Comparison of ENCODE assay signal across 18 mouse cellular contexts in the genomic region with DNA sequence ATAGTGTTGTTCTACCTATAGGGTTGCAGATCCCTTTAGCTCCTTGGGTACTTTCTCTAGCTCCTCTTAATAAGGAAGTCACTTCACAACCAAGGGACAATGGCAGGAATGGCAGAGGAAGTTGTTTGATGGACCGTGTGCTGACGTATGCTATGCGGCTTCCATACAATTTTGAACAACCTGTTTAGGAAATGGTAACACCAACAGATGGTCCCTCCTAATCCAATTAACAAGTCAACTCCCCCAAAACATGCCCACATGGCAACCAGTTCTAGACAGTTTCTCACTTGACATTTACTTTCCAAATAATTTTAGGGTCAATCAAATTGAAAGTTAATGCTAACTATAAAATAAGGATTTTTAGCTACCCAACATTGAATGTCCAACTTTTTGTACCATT.
"Had no signal": no experiment of that assay in that cellular context is flagged by ENCODE, and none has a peak within 500 bp of the region (broad histone marks: within the 10 kb centered on the region; RNA-seq: fewer than 3 reads in every experiment).

No protein-coding gene starts in this region.

- DNase-seq: lung, adult 18-20 months; lung, embryonic 14.5 days; lung, postnatal 10 days; lung, postnatal 4 days; midbrain, embryonic 14.5 days; retina, postnatal 1 day; right cerebral cortex, adult 18-20 months; right cerebral cortex, postnatal 25 days; right cerebral cortex, postnatal 4 days; spleen, adult 18-20 months; thymus, adult 18-20 months; thymus, postnatal 14 days; thymus, postnatal 36 days had no signal

- H3K4me3 ChIP-seq: midbrain, embryonic 10.5 days; myocyte; neural tube, embryonic 13.5 days; neural tube, embryonic 15.5 days had no signal

- H3K9ac ChIP-seq: lung, embryonic 14.5 days; neural tube, embryonic 13.5 days; neural tube, embryonic 15.5 days had no signal

- H3K4me2 ChIP-seq: lung, embryonic 14.5 days; neural tube, embryonic 13.5 days; neural tube, embryonic 15.5 days had no signal

- H3K9me3 ChIP-seq: midbrain, embryonic 10.5 days; neural tube, embryonic 13.5 days; neural tube, embryonic 15.5 days had no signal

- ATAC-seq: midbrain, embryonic 16.5 days had no signal

- H3K27ac ChIP-seq: midbrain, embryonic 10.5 days; neural tube, embryonic 13.5 days; neural tube, embryonic 15.5 days had no signal

- H3K27me3 ChIP-seq: neural tube, embryonic 13.5 days; neural tube, embryonic 15.5 days had no signal

- H3K36me3 ChIP-seq: midbrain, embryonic 10.5 days; neural tube, embryonic 13.5 days; neural tube, embryonic 15.5 days had no signal

- H3K4me1 ChIP-seq: midbrain, embryonic 10.5 days; neural tube, embryonic 15.5 days had no signal
